Mouse (Mus musculus) kidney, embryonic 16.5 days (tissue): ENCODE measurements around the gene Ins2. TPM values are rescaled to one million over a fixed set of nuclear protein-coding genes. Genes with fewer than 3 reads are reported as not detected.

ENCODE experiments used
- ATAC-seq: fragments of 200-750 bp; cut with Nextera tagmentation; 2 replicates; pipeline ENCODE4 v1.8.0; 2017; ENCODE audit warnings: moderate TSS enrichment; ENCODE audit not compliant: low FRiP score, low TSS enrichment
- H3K27ac ChIP-seq: fragments of 300-500 bp; sonication (generic); 2 replicates; pipeline ENCODE4 v1.5.1; 2014; ENCODE audit warnings: low read length
- H3K27me3 ChIP-seq: fragments of 300-500 bp; sonication (generic); 2 replicates; pipeline ENCODE4 v1.6.1; 2014; ENCODE audit warnings: low read length, control low read depth, mixed read lengths; ENCODE audit not compliant: insufficient read depth
- H3K36me3 ChIP-seq: fragments of 300-500 bp; sonication (generic); 2 replicates; pipeline ENCODE4 v1.6.1; 2014; ENCODE audit warnings: low read length, control low read depth, mixed read lengths; ENCODE audit not compliant: insufficient read depth
- H3K4me1 ChIP-seq: fragments of 300-500 bp; sonication (generic); 2 replicates; pipeline ENCODE4 v1.6.1; 2014; ENCODE audit warnings: low read length, control low read depth, mixed read lengths; ENCODE audit not compliant: insufficient read depth
- H3K4me2 ChIP-seq: fragments of 300-500 bp; sonication (generic); replicated peaks from 2 replicates; pipeline ENCODE4 v1.6.1; 2014; ENCODE audit warnings: low read depth, low read length
- H3K4me3 ChIP-seq: fragments of 300-500 bp; sonication (generic); 2 replicates; pipeline ENCODE4 v1.5.1; 2014; ENCODE audit warnings: mild to moderate bottlenecking, low read length
- H3K9ac ChIP-seq: fragments of 300-500 bp; sonication (generic); replicated peaks from 2 replicates; pipeline ENCODE4 v1.6.1; 2014; ENCODE audit warnings: low read length
- H3K9me3 ChIP-seq: fragments of 300-500 bp; sonication (generic); 2 replicates; pipeline ENCODE4 v1.6.1; 2016; ENCODE audit warnings: low read length, control low read depth
- WGBS: fragments of 180-500 bp; shearing (Covaris S2); extraction: QIAGEN DNeasy Blood & Tissue Kit; methylation state at CpG from one replicate; pipeline ENCODE4 v1.1.7; 2014; 5-methylcytosine and 5-hydroxymethylcytosine counted together
- polyA plus RNA-seq: library from polyadenylated mRNA; unstranded; fragments of >200 nt; fragmentation: Nextera tagmentation; extraction: Ambion mirVana; gene quantifications from 2 replicates; pipeline ENCODE4 v1.2.1, GENCODE M21; 2015

Gene Ins2
- polyA plus RNA-seq, 1 experiment from 2014 or later = 0.77 TPM

DNA sequence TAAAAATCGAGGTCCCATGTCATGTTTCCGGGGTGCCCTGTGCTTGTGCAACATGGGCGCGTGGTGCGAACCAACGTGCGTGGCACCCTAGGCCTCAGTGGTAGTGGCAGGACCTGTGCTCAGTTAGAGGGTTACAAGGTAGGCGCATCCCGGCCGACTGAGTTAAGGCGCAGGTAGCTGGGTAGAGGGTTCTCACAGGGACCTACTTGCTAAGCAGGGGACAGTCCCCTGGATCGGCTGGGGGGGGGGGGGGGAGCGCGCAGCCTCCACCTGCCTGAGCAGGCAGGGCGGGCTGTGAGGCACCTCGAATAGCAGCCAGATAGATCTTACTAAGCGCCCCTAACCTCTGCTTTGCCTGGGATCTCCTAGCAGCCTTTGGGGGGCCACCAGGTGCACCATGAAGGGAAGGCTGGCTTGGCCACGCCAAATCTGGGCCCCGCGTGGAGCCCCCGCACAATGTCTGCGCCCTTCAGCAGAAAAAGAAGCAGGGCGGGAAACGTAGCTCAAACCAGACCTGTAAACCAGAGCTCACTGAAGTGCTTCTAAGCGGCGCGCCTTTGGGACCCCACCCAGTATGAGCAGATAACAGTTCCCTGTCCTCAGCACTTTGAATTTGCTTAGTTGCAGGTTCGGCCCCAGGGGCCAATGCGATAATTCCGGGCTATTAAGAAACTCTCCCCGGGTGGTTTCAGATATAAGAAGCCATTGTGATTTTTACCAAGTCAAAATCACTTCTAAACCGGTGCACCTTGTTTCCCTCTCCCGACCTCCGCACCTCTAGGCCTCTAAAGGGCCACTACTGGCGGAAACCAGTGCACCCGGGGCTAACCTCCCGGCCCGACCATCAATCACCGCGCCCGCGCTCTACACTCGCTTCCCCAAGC is 83.2 kb downstream of the Ins2 start:
- H3K4me2 ChIP-seq = peak overlapping the region; percentile 75
- H3K4me1 ChIP-seq = peaks cover 44% of the 10 kb centered on the region
- peak overlapping the region; percentile 87 for H3K27ac ChIP-seq
- peak overlapping the region; percentile 83 for H3K9ac ChIP-seq
- WGBS = under 1% methylated on average over 39 of the region's 43 CpGs
- H3K36me3 ChIP-seq = peaks cover 4% of the 10 kb centered on the region; the same call in 1 of the 2 replicates
- no peaks in the 10 kb centered on the region for H3K9me3 ChIP-seq
- H3K4me3 ChIP-seq = peak overlapping the region; percentile 63
- peaks cover 90% of the 10 kb centered on the region for H3K27me3 ChIP-seq
- ATAC-seq = peak; percentile 13; the same call in 1 of the 2 replicates

DNA sequence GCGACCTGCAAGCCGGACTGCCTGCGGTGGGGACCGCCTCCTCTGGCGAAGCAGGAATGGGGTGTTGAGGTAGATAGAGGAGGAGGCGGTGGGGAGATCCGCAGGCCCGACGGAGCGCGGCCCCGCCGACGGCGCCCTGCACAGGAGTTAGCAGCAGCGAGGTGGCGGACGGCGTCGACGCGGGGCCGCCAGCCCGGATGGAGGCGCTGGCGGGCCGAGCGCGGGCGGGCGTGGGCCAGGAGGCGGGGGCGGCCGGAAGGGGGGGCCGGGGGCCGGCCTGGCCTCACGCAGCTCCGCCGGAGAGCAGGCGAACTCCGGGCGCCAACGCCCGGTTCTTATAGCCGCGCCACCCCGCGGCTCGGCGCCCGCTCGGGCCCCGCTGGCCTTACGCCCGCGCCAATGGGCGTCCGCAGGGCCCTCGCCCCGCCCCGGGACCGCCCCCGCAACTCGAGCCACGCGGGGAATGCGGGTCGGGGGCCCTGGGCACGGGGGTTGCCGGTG is 84.0 kb downstream of the Ins2 start:
- H3K27ac ChIP-seq = peak overlapping the region; percentile 87
- H3K4me3 ChIP-seq = peak overlapping the region; percentile 63
- peak; percentile 62 for ATAC-seq
- peaks cover 51% of the 10 kb centered on the region for H3K4me1 ChIP-seq
- peaks cover 90% of the 10 kb centered on the region for H3K27me3 ChIP-seq
- H3K9ac ChIP-seq = peak overlapping the region; percentile 83
- peak overlapping the region; percentile 75 for H3K4me2 ChIP-seq
- H3K9me3 ChIP-seq = no peaks in the 10 kb centered on the region
- 0% methylated on average over 43 of the region's 70 CpGs for WGBS
- H3K36me3 ChIP-seq = peaks cover 5% of the 10 kb centered on the region; the same call in 1 of the 2 replicates

DNA sequence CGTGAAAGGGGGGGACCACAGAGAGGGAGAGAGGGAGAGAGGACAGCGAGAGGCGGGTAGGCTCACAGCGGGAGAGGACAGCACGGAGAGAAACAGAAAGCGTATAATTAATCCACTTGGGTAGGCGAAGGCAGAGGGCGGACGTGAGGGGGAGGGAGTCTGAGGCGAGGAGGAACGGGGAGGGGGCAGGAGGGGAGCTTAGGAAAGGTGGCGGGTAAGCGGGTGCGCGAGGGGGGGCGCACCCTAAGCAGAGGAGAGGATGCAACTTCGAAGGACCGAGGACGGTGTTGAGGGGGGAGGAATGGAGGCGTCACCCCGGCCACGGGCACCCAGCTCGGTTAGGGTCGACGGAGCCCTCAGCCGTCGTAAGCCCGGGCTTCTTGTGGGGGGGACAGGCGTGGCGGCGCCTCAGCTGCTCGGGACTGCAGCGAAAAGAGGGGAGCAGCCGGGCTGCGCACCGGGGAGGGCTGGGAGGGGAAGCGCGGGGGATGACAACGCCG is 84.5 kb downstream of the Ins2 start:
- Histone ChIP-seq H3K4me3 (peak overlapping the region; percentile 63), H3K27me3 (peaks cover 90% of the 10 kb centered on the region), H3K27ac (peak overlapping the region; percentile 87), H3K36me3 (peaks cover 8% of the 10 kb centered on the region; the same call in 1 of the 2 replicates), H3K4me2 (peak overlapping the region; percentile 75), H3K4me1 (peaks cover 50% of the 10 kb centered on the region), H3K9ac (peak overlapping the region; percentile 83), H3K9me3 (no peaks in the 10 kb centered on the region)
- ATAC-seq = peak; percentile 7; the same call in 1 of the 2 replicates
- WGBS = under 1% methylated on average over 32 of the region's 40 CpGs

DNA sequence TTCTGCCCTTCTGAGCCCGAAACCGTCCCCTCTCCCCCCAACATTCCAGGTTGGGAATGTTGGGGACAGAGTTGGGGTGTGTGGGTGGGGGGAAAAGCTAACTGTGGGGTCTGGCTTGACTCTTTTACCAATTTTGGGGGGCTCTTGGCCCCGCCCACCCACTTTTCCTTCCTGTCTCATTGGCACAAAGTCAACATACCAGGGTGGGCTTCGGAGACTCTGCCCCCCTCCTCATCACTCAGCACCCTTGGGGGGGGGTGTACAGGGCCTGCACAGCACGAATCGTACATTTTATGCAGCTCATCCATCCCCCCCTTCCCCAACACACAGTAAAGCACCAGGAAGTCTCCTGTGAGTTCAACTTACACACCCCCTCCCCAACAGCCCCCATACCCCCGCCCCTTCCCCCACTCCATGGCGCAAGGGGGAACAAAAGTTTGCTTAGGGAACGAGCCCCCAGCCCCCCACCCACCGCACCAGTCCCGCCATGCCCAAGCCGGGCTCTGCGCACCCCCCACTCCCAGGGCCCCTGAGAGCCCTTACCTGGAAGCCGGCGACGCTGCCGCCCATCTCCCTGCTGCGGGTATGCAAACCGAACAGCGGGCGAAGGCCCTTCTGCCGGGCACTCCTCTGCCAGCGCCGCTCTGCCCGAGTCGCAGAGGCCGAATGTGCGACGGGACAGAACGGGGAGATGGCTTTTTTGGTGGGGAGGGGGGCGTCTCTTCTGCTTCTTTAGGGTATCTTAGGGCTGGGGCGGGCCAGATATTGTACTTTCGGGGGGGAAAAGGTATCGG is 85.2 kb downstream of the Ins2 start:
- H3K27me3 ChIP-seq = peaks cover 88% of the 10 kb centered on the region
- peaks cover 11% of the 10 kb centered on the region; the same call in 1 of the 2 replicates for H3K36me3 ChIP-seq
- peak overlapping the region; percentile 63 for H3K4me3 ChIP-seq
- no peaks in the 10 kb centered on the region for H3K9me3 ChIP-seq
- H3K27ac ChIP-seq = peak overlapping the region; percentile 87
- no peak for ATAC-seq
- H3K9ac ChIP-seq = peak overlapping the region; percentile 83
- H3K4me1 ChIP-seq = peaks cover 44% of the 10 kb centered on the region
- under 1% methylated on average over 34 of the region's 34 CpGs for WGBS
- H3K4me2 ChIP-seq = peak overlapping the region; percentile 75

DNA sequence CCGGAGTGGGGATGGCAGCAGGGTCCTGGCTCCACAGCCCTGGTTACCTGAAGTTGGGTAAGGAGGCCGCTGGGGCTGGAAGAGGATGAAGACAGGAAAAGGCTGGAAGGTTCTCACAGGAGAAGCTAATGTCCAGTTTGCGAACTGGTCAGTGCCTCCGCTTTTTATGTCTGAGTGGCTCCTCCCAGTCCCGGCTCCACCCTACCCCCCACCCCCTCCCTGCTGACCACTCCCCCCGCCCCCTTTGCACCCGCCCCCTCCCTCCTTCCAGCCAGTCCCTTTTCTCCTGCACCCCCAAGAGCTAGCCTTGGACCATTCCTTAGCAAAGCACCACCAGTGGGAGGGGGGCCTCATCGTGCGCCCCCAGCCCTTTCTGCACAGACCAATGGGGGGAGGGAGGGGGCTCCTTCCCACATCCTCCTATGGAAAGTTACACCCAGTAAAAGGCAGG is 85.8 kb downstream of the Ins2 start:
- ATAC-seq = peak; percentile 9
- 3% methylated on average over 7 of the region's 9 CpGs for WGBS
- peaks cover 84% of the 10 kb centered on the region for H3K27me3 ChIP-seq
- peaks cover 44% of the 10 kb centered on the region for H3K4me1 ChIP-seq
- peak overlapping the region; percentile 63 for H3K4me3 ChIP-seq
- peak overlapping the region; percentile 87 for H3K27ac ChIP-seq
- peaks cover 13% of the 10 kb centered on the region; the same call in 1 of the 2 replicates for H3K36me3 ChIP-seq
- no peaks in the 10 kb centered on the region for H3K9me3 ChIP-seq
- H3K4me2 ChIP-seq = peak overlapping the region; percentile 75
- peak overlapping the region; percentile 83 for H3K9ac ChIP-seq

DNA sequence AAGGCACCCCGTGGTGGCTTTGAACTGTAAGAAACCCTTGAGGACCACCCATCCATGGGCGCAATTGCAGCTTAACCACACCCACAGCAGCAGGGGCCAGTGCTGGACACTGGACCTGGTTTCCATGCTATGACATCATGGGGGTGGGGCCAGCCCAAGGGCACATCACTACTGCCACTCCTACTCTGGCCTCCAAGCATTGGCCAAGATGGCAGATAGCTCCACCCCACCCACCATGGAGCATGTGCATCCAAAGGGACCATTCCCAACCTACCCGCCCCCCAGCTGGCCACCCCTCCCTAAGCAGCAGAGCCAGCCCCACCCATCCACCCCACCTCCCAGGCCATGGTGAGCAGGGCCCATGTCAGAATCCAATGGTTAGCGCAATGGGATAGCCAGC is 87.1 kb downstream of the Ins2 start:
- H3K27me3 ChIP-seq = peaks cover 78% of the 10 kb centered on the region
- 28% methylated on average over 4 of the region's 4 CpGs for WGBS
- no peaks in the 10 kb centered on the region for H3K9me3 ChIP-seq
- H3K36me3 ChIP-seq = peaks cover 19% of the 10 kb centered on the region; the same call in 1 of the 2 replicates
- H3K4me3 ChIP-seq = peak overlapping the region; percentile 63
- H3K9ac ChIP-seq = peak overlapping the region; percentile 71; the same call in 1 of the 2 replicates
- peaks cover 44% of the 10 kb centered on the region for H3K4me1 ChIP-seq
- H3K4me2 ChIP-seq = peak overlapping the region; percentile 65
- peak; percentile 40; the same call in 1 of the 2 replicates for ATAC-seq
- H3K27ac ChIP-seq = no peak overlapping the region

DNA sequence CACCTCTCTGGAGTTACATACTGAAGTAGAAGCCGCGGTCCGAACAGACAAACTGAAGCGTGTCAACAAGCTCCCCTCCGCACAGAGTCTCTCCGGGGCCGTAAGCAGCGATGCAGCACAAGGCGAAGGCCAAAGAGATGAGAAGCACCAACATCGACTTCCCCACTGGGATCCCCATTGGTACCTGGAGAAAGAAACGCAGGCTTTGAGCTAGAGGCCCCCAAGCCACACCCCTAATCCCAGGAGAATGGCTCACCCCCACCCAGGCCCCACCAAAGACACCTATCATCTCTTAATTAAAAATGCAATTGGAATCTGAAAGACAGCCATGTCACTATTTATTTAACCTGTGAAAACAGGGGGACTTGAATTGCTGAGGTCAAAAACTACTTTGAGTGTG is 87.5 kb downstream of the Ins2 start:
- 9% methylated on average over 11 of the region's 11 CpGs for WGBS
- no peak for ATAC-seq
- peak overlapping the region; percentile 63 for H3K4me3 ChIP-seq

DNA sequence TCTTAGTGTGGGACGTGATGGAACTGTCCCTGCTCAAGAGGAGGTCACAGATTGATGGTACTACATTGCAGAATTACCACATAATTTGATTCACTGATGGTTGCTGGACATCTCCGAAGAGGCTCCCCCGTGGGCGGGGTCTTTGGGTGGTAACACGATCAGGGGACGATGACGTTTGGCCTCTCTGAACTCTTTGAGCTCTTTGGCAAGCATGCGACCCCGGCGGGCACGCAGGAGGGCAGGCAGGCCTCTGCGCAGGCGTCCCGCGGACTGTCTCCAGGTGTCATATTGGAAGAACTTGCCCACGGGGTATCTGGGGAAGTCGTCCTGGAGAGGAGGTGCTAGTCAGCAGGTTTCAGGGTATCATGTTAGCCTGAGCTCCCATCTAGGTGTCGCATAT is 89.5 kb downstream of the Ins2 start:
- ATAC-seq = no peak
- H3K4me2 ChIP-seq = no peak overlapping the region
- WGBS = 17% methylated on average over 18 of the region's 18 CpGs
- H3K27me3 ChIP-seq = peaks cover 55% of the 10 kb centered on the region
- no peaks in the 10 kb centered on the region for H3K9me3 ChIP-seq
- peaks cover 19% of the 10 kb centered on the region; the same call in 1 of the 2 replicates for H3K36me3 ChIP-seq
- H3K9ac ChIP-seq = no peak overlapping the region
- peaks cover 37% of the 10 kb centered on the region for H3K4me1 ChIP-seq
- no peak overlapping the region for H3K27ac ChIP-seq
- no peak overlapping the region for H3K4me3 ChIP-seq

More for the DNA sequence above, 87.5 kb downstream of the Ins2 start:
- Histone ChIP-seq H3K9me3 (no peaks in the 10 kb centered on the region), H3K27me3 (peaks cover 74% of the 10 kb centered on the region), H3K4me2 (peak overlapping the region; percentile 65), H3K4me1 (peaks cover 44% of the 10 kb centered on the region), H3K36me3 (peaks cover 19% of the 10 kb centered on the region; the same call in 1 of the 2 replicates), H3K27ac (no peak overlapping the region), H3K9ac (peak overlapping the region; percentile 58)

DNA sequence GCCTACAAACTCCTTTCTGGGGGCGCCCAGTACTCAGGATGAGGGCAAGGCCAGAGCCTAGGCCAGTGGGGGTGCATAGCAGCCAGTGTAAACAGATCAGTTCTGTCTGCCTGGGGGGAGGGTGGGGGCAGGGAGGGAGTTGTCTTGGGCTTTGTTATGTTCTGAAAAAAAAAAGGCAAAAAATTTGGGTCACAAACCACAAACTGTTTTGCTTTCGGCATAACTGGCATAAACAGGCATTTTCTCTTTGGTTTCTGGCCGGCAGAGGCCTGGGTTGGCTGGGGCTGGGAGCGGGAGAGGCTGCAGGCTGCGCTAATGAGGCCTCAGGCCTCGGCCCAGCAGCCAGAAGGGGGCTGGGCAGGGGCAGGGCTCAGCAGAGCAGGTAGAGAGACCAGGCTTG is 96.5 kb downstream of the Ins2 start:
- Histone ChIP-seq H3K4me3 (no peak overlapping the region), H3K4me2 (no peak overlapping the region), H3K27me3 (no peaks in the 10 kb centered on the region), H3K27ac (no peak overlapping the region), H3K9ac (no peak overlapping the region), H3K36me3 (0 out of 2 replicates have a peak, but pooled peaks cover 2% of the 10 kb centered on the region), H3K4me1 (no peaks in the 10 kb centered on the region; the same call in 1 of the 2 replicates), H3K9me3 (peaks cover 6% of the 10 kb centered on the region; the same call in 1 of the 2 replicates)
- WGBS = 40% methylated on average over 6 of the region's 6 CpGs
- no peak for ATAC-seq
